Mouse (Mus musculus) liver, embryonic 14.5 days (tissue): ENCODE measurements at regions not wholly inside any gene's neighbourhood (a gene's known extent, or its start where the extent isn't known, plus 50 kb on each side); places are given as distances from the start of the nearest gene placed in this dataset.
A peak's percentile ranks its signal among the peaks of the same experiment; 100 is the strongest.

Experiments used
- ATAC-seq: fragments of 200-750 bp; cut with Nextera tagmentation; 2 replicates; pipeline ENCODE4 v1.8.0; 2017; ENCODE audit warnings: moderate number of reproducible peaks, mild to moderate bottlenecking, moderate library complexity; ENCODE audit not compliant: insufficient read depth
- DNase-seq, 3 experiments: peaks; one replicate each; pipeline ENCODE4 v3.0.0-alpha.2; 2012 to 2013; ENCODE audit warnings: low read depth in 3 of 3, low spot score in 3 of 3
- H3K27ac ChIP-seq: fragments of 300-500 bp; sonication (generic); 2 replicates; pipeline ENCODE4 v1.5.1; 2014; ENCODE audit warnings: moderate library complexity, mild to moderate bottlenecking, control low read depth, inconsistent platforms
- H3K27me3 ChIP-seq: fragments of 300-500 bp; sonication (generic); 2 replicates; pipeline ENCODE4 v1.6.1; 2014; ENCODE audit warnings: mild to moderate bottlenecking, low read length, moderate library complexity; ENCODE audit not compliant: control insufficient read depth, insufficient read depth
- H3K36me3 ChIP-seq: fragments of 300-500 bp; sonication (generic); replicated peaks from 2 replicates; pipeline ENCODE4 v1.6.1; 2014; ENCODE audit warnings: low read depth; ENCODE audit not compliant: control insufficient read depth, insufficient read depth
- H3K4me1 ChIP-seq, 2 experiments: fragments of 200-500 bp in 1 of 2; fragments of 300-500 bp in 1 of 2; sonication (generic) in 1 of 2; replicated peaks; 2 replicates each; pipeline ENCODE4 v1.6.1; 2012 to 2014; ENCODE audit warnings: antibody characterized with exemption in 1 of 2, inconsistent platforms in 1 of 2, low read length in 1 of 2; ENCODE audit not compliant: control insufficient read depth in 2 of 2, insufficient read depth in 2 of 2
- H3K4me2 ChIP-seq: fragments of 300-500 bp; sonication (generic); 2 replicates; pipeline ENCODE4 v1.6.1; 2014; ENCODE audit warnings: low read depth, mild to moderate bottlenecking, control low read depth, moderate library complexity
- H3K4me3 ChIP-seq, 2 experiments: fragments of 200-500 bp in 1 of 2; fragments of 300-500 bp in 1 of 2; sonication (generic) in 1 of 2; 2 replicates each; pipeline ENCODE4 v1.5.1; 2012 to 2014; ENCODE audit warnings: low read depth in 2 of 2, low read length in 2 of 2, mild to moderate bottlenecking in 2 of 2, control low read depth in 1 of 2, inconsistent platforms in 1 of 2, moderate library complexity in 1 of 2; ENCODE audit not compliant: insufficient read depth in 1 of 2
- H3K9ac ChIP-seq: fragments of 300-500 bp; sonication (generic); replicated peaks from 2 replicates; pipeline ENCODE4 v1.6.1; 2014; ENCODE audit warnings: mild to moderate bottlenecking, control low read depth, moderate library complexity
- H3K9me3 ChIP-seq: fragments of 300-500 bp; sonication (generic); 2 replicates; pipeline ENCODE4 v1.6.1; 2016; ENCODE audit warnings: low read length, mixed read lengths; ENCODE audit not compliant: control insufficient read depth
- CTCF ChIP-seq: IDR thresholded peaks from 2 replicates; pipeline ENCODE4 v1.5.1; 2016; ENCODE audit warnings: antibody characterized with exemption, low read depth, control low read depth
- EP300 ChIP-seq: IDR thresholded peaks from 2 replicates; pipeline ENCODE4 v1.6.1; 2016; ENCODE audit warnings: antibody characterized with exemption, low read depth
- WGBS: fragments of 180-500 bp; shearing (Covaris S2); extraction: QIAGEN DNeasy Blood & Tissue Kit; methylation state at CpG from one replicate; pipeline ENCODE4 v1.1.7; 2014; ENCODE audit not compliant: insufficient replicate concordance; 5-methylcytosine and 5-hydroxymethylcytosine counted together

DNA sequence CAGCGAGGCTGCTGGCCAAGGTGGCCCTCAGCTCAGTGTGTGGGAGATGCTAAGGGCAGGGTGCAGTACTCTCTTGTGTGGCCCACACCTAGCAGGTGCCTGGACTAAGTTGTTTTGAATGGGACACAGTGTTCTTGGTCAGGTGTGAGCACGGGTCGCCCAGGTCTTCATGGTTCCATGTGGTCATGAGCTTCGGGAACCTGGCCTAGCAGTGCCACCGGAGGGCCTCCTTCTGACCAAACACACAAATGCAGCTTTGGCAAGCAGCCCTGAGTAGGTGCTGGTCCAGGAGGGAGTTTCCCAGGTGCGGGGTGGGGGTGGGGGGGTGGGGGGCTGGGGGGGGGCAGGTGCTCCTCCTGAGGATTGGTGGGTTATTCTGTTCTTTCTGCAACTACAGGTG lies 127.6 kb downstream of the Gadd45g start:
- Histone ChIP-seq H3K36me3 (no peaks in the 10 kb centered on the region), H3K27me3 (no peaks in the 10 kb centered on the region), H3K9me3 (peaks cover 4% of the 10 kb centered on the region; the same call in 1 of the 2 replicates), H3K4me3 (no peak overlapping the region), H3K4me1 (peaks cover 32 to 35% of the 10 kb centered on the region in 2 experiments), H3K27ac (no peak overlapping the region), H3K4me2 (no peak overlapping the region), H3K9ac (no peak overlapping the region)
- 82% methylated on average over 6 of the region's 6 CpGs for WGBS
- ATAC-seq = no peak
- no peak for DNase-seq
- TF ChIP-seq CTCF = no peak
- TF ChIP-seq EP300 = no peak

DNA sequence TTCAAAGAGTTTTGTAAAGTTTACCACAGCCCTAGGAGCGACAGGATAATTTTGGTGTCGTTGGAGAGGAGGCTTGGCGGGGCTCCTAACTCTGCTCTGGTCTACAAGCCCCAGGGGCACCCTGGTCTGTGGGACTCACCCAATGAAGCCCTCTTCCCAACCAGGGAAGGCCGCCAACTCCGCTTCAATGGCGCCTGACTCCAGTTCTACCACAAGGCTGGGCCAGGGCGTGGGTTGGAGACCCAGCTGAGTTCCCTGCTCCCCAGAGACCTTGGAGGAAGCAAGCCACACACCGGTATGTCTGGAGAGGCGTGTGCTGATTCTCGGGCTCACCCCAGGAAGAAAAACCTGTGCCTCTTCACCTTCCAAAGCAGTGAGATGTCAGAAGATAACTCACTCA lies 128.9 kb downstream of the Gadd45g start:
- Histone ChIP-seq H3K4me2 (peak overlapping the region; percentile 65), H3K9ac (peak overlapping the region; percentile 50), H3K36me3 (no peaks in the 10 kb centered on the region), H3K27me3 (no peaks in the 10 kb centered on the region), H3K27ac (peak overlapping the region; percentile 82), H3K4me3 (no peak overlapping the region), H3K9me3 (peaks cover 4% of the 10 kb centered on the region; the same call in 1 of the 2 replicates), H3K4me1 (peaks cover 44 to 47% of the 10 kb centered on the region in 2 experiments)
- DNase-seq = no peak
- no peak for TF ChIP-seq CTCF
- no peak for TF ChIP-seq EP300
- ATAC-seq = no peak
- WGBS = 57% methylated on average over 10 of the region's 10 CpGs

DNA sequence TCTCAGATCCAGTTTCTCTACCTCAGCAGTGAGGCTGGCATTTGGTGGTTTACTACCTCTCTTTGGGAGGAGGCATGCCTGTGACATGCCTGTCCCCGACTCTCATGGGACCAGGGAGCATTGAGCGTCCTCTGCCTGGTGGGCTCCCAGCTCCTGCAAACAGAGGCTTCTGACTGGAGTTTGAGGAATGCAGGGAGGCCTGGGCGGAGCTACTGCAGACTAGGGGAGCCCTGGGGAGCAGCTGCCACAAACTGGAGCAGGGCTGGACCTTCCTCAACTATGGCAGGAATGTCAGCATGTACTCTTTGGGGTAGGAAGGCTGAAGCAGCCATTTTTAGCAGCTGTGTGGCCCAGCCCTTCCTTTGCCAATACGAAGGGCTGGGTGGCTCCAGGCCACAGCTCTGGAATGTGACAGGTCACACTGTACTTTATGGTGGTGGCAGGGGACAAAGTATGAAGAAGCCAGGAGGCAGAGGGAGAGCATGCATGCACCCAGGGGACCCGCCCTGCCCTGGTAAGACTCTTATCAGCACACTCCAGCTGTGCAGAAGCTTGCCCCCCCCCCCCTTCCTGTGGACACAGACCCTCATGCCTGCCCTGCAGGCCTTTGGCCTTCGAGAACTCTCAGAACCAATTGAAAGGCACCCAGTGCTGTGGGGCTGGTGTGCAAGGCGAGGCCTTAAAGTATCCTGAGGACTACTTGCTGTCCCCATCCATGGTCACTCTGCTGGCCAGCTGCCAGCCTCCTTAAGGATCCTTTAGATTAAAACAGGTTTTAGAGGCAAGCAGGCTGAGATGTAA lies 129.5 kb downstream of the Gadd45g start:
- Histone ChIP-seq H3K36me3 (no peaks in the 10 kb centered on the region), H3K4me1 (peaks cover 45 to 48% of the 10 kb centered on the region in 2 experiments), H3K27ac (peak overlapping the region; percentile 82), H3K4me2 (peak overlapping the region; percentile 65), H3K27me3 (no peaks in the 10 kb centered on the region), H3K9ac (peak overlapping the region; percentile 50), H3K9me3 (peaks cover 4% of the 10 kb centered on the region; the same call in 1 of the 2 replicates), H3K4me3 (peak overlapping the region; percentile 18 to 19; a peak in 2 of 4 replicates)
- DNase-seq (peak; percentile 56 to 67 (median 67)), ATAC-seq (peak; percentile 87)
- TF ChIP-seq EP300 (peak; percentile 91), CTCF (0 out of 2 replicates have a peak, but pooled peaks have one; percentile 1)
- 9% methylated on average over 7 of the region's 7 CpGs for WGBS

DNA sequence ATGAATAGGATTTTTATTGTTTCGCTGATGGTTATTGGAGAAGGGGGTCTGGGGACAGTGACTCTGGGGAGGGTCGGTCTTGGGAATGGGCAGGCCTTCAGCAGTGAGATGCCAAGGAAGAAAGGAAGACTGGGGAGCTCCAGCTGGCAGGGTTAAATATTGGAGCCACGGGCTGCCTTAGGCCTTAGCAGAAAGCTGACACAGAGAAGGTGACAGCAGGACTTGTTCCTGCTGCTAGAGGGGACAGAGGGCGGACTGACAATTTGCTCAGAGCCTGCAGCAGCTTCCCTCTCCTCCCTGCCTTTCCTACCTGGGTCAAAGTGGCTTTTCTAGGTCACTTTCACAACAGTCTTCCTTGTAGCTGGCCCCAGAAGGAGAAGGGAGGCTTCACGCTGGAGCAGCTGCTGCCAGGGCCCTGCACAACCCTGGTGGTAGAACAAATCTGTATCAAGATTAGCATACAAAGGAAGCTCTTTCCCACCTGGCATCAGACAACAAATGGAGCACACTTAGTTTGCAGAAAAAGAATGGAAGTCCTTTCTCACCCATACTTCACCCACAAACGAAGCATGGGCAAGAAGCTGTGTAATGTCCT lies 130.2 kb downstream of the Gadd45g start:
- Histone ChIP-seq H3K4me2 (peak overlapping the region; percentile 65), H3K27me3 (no peaks in the 10 kb centered on the region), H3K27ac (peak overlapping the region; percentile 82), H3K4me3 (no peak overlapping the region), H3K36me3 (no peaks in the 10 kb centered on the region), H3K9ac (peak overlapping the region; percentile 6), H3K4me1 (peaks cover 45 to 48% of the 10 kb centered on the region in 2 experiments), H3K9me3 (peaks cover 4% of the 10 kb centered on the region; the same call in 1 of the 2 replicates)
- ATAC-seq (no peak), DNase-seq (no peak)
- TF ChIP-seq CTCF = no peak
- TF ChIP-seq EP300 = no peak
- WGBS = 58% methylated on average over 6 of the region's 6 CpGs
